Mouse (Mus musculus) lung, postnatal 14 days (tissue): Measurements from ENCODE around the gene Rapgef6.
A peak's percentile ranks its signal among the peaks of the same experiment; 100 is the strongest.

ENCODE experiments used
- DNase-seq: peaks from one replicate; pipeline ENCODE4 v3.0.0; 2021

The Rapgef6 gene

GRCm38 (mm10) chr11:54695951-54696350 is 173.3 kb downstream of the Rapgef6 start:
- no peak for DNase-seq

GRCm38 (mm10) chr11:54697611-54698010 is 175.0 kb downstream of the Rapgef6 start:
- no peak for DNase-seq

GRCm38 (mm10) chr11:54698636-54699035 is 176.0 kb downstream of the Rapgef6 start:
- no peak for DNase-seq

GRCm38 (mm10) chr11:54699972-54700371 is 177.3 kb downstream of the Rapgef6 start:
- no peak for DNase-seq

GRCm38 (mm10) chr11:54701848-54702247 is 179.2 kb downstream of the Rapgef6 start:
- no peak for DNase-seq

GRCm38 (mm10) chr11:54703306-54703705 is 180.7 kb downstream of the Rapgef6 start:
- peak; percentile 88 for DNase-seq

- DNase-seq, result no peak
Observed at GRCm38 (mm10) chr11:54708153-54708552, 185.5 kb downstream of the Rapgef6 start.

- no peak for DNase-seq
Observed at GRCm38 (mm10) chr11:54709645-54710044, 187.0 kb downstream of the Rapgef6 start.

GRCm38 (mm10) chr11:54710512-54711293 is 188.1 kb downstream of the Rapgef6 start:
- DNase-seq, result no peak

GRCm38 (mm10) chr11:54712849-54713248 is 190.2 kb downstream of the Rapgef6 start:
- no peak for DNase-seq

GRCm38 (mm10) chr11:54717893-54718292 is 195.2 kb downstream of the Rapgef6 start:
- DNase-seq, result no peak

GRCm38 (mm10) chr11:54718601-54719000 is 196.0 kb downstream of the Rapgef6 start:
- DNase-seq, result no peak

GRCm38 (mm10) chr11:54722057-54722456 is 199.4 kb downstream of the Rapgef6 start:
- DNase-seq, result no peak

GRCm38 (mm10) chr11:54724353-54725034 is 201.8 kb downstream of the Rapgef6 start:
- peak; percentile 35 for DNase-seq

GRCm38 (mm10) chr11:54726571-54727062 is 204.0 kb downstream of the Rapgef6 start:
- DNase-seq, result no peak

GRCm38 (mm10) chr11:54727327-54727901 is 204.8 kb downstream of the Rapgef6 start:
- peak; percentile 55 for DNase-seq

- DNase-seq, result no peak
Observed at GRCm38 (mm10) chr11:54728371-54728770, 205.7 kb downstream of the Rapgef6 start.

- DNase-seq, result no peak
Observed at GRCm38 (mm10) chr11:54729311-54729710, 206.7 kb downstream of the Rapgef6 start.

GRCm38 (mm10) chr11:54730931-54731330 is 208.3 kb downstream of the Rapgef6 start:
- DNase-seq, result no peak

GRCm38 (mm10) chr11:54731367-54731766 is 208.7 kb downstream of the Rapgef6 start:
- no peak for DNase-seq

- DNase-seq, result no peak
Observed at GRCm38 (mm10) chr11:54733546-54733945, 210.9 kb downstream of the Rapgef6 start.

- DNase-seq, result no peak
Observed at GRCm38 (mm10) chr11:54735114-54735513, 212.5 kb downstream of the Rapgef6 start.

GRCm38 (mm10) chr11:54736903-54737302 is 214.3 kb downstream of the Rapgef6 start:
- DNase-seq, result no peak
